Mouse (Mus musculus) liver, embryonic 13.5 days (tissue): ENCODE measurements at regions not wholly inside any gene's neighbourhood (a gene's known extent, or its start where the extent isn't known, plus 50 kb on each side); places are given as distances from the start of the nearest gene placed in this dataset.

Experiments used
- ATAC-seq: fragments of 200-750 bp; cut with Nextera tagmentation; 2 replicates; pipeline ENCODE4 v1.8.0; 2017; ENCODE audit warnings: low read depth, mild to moderate bottlenecking, moderate number of reproducible peaks, moderate library complexity
- DNase-seq: peaks from one replicate; pipeline ENCODE4 v3.0.0; 2022
- H3K27ac ChIP-seq: fragments of 300-500 bp; sonication (generic); 2 replicates; pipeline ENCODE4 v1.5.1; 2015; ENCODE audit warnings: moderate library complexity, mild to moderate bottlenecking, inconsistent platforms
- H3K27me3 ChIP-seq: fragments of 300-500 bp; sonication (generic); 2 replicates; pipeline ENCODE4 v1.6.1; 2015; ENCODE audit warnings: mild to moderate bottlenecking, inconsistent platforms
- H3K36me3 ChIP-seq: fragments of 300-500 bp; sonication (generic); 2 replicates; pipeline ENCODE4 v1.6.1; 2015; ENCODE audit warnings: mild to moderate bottlenecking, inconsistent platforms
- H3K4me1 ChIP-seq: fragments of 300-500 bp; sonication (generic); replicated peaks from 2 replicates; pipeline ENCODE4 v1.6.1; 2015; ENCODE audit warnings: inconsistent platforms
- H3K4me2 ChIP-seq: fragments of 300-500 bp; sonication (generic); 2 replicates; pipeline ENCODE4 v1.6.1; 2015; ENCODE audit warnings: inconsistent platforms, mild to moderate bottlenecking, moderate library complexity
- H3K4me3 ChIP-seq: fragments of 300-500 bp; sonication (generic); replicated peaks from 2 replicates; pipeline ENCODE4 v1.5.1; 2015; ENCODE audit warnings: mild to moderate bottlenecking, inconsistent platforms
- H3K9ac ChIP-seq: fragments of 300-500 bp; sonication (generic); 2 replicates; pipeline ENCODE4 v1.6.1; 2015; ENCODE audit warnings: mild to moderate bottlenecking, inconsistent platforms
- H3K9me3 ChIP-seq: fragments of 300-500 bp; sonication (generic); replicated peaks from 2 replicates; pipeline ENCODE4 v1.6.1; 2016; ENCODE audit warnings: inconsistent platforms
- WGBS: fragments of 180-500 bp; shearing (Covaris S2); methylation state at CpG from one replicate; pipeline ENCODE4 v1.1.7; 2015; ENCODE audit not compliant: insufficient replicate concordance; 5-methylcytosine and 5-hydroxymethylcytosine counted together

GRCm38 (mm10) chr14:105664671-105665198 lies 231.9 kb downstream of the Spry2 start:
- 65% methylated on average over 7 of the region's 7 CpGs for WGBS
- DNase-seq = no peak

GRCm38 (mm10) chr14:105663472-105663871 lies 233.1 kb downstream of the Spry2 start:
- H3K36me3 ChIP-seq = no peaks in the 10 kb centered on the region
- no peaks in the 10 kb centered on the region for H3K27me3 ChIP-seq
- no peak overlapping the region for H3K4me3 ChIP-seq
- no peak overlapping the region for H3K27ac ChIP-seq
- no peak overlapping the region for H3K4me2 ChIP-seq
- no peaks in the 10 kb centered on the region for H3K4me1 ChIP-seq
- no peak for DNase-seq
- no peak overlapping the region for H3K9ac ChIP-seq
- no peaks in the 10 kb centered on the region for H3K9me3 ChIP-seq
- 83% methylated on average over 3 of the region's 4 CpGs for WGBS
- ATAC-seq = no peak

More at GRCm38 (mm10) chr14:105664671-105665198, 231.9 kb downstream of the Spry2 start:
- Histone ChIP-seq H3K27me3 (no peaks in the 10 kb centered on the region), H3K9ac (no peak overlapping the region), H3K9me3 (no peaks in the 10 kb centered on the region), H3K27ac (no peak overlapping the region), H3K4me1 (no peaks in the 10 kb centered on the region), H3K4me2 (no peak overlapping the region), H3K4me3 (no peak overlapping the region), H3K36me3 (no peaks in the 10 kb centered on the region)
- no peak for ATAC-seq

GRCm38 (mm10) chr14:105662839-105663238 lies 233.8 kb downstream of the Spry2 start:
- Histone ChIP-seq H3K9ac (no peak overlapping the region), H3K27me3 (no peaks in the 10 kb centered on the region), H3K36me3 (no peaks in the 10 kb centered on the region), H3K4me1 (no peaks in the 10 kb centered on the region), H3K27ac (no peak overlapping the region), H3K9me3 (no peaks in the 10 kb centered on the region), H3K4me2 (no peak overlapping the region), H3K4me3 (no peak overlapping the region)
- WGBS = 74% methylated on average over 6 of the region's 6 CpGs
- ATAC-seq (no peak), DNase-seq (no peak)

- 65% methylated on average over 2 of the region's 2 CpGs for WGBS
These were observed 238.3 kb downstream of the Spry2 start for GRCm38 (mm10) chr14:105658316-105658715.

GRCm38 (mm10) chr14:105647166-105647565 lies 249.5 kb downstream of the Spry2 start:
- DNase-seq (no peak), ATAC-seq (no peak)
- no peaks in the 10 kb centered on the region for H3K36me3 ChIP-seq

More at GRCm38 (mm10) chr14:105658316-105658715, 238.3 kb downstream of the Spry2 start:
- Histone ChIP-seq H3K4me2 (no peak overlapping the region), H3K4me3 (no peak overlapping the region), H3K27ac (no peak overlapping the region), H3K9ac (no peak overlapping the region), H3K27me3 (no peaks in the 10 kb centered on the region), H3K9me3 (no peaks in the 10 kb centered on the region), H3K4me1 (no peaks in the 10 kb centered on the region), H3K36me3 (no peaks in the 10 kb centered on the region)
- DNase-seq (no peak), ATAC-seq (no peak)

DNA sequence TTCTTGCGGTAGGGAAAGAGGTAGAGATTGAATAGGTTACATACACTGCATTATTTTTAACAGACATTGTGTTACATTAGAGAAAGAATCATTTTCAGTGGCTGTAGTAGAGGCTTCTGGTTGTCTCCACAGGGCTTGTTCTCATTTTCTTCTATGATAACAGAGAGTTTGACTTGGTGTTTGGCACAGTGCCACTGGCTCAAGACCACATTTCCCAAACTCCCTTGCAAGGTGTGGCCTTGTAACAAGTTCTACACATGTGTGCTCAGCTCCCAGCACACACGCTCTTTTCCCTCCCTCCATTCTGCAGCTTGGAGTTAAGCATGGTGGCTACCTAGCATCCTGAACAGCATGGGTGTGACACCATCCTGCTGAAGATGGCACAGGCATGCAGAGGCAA lies 252.2 kb downstream of the Spry2 start:
- H3K9ac ChIP-seq = no peak overlapping the region
- H3K4me1 ChIP-seq = no peaks in the 10 kb centered on the region
- no peaks in the 10 kb centered on the region for H3K9me3 ChIP-seq
- H3K36me3 ChIP-seq = no peaks in the 10 kb centered on the region
- no peak for DNase-seq
- no peak overlapping the region for H3K4me3 ChIP-seq
- H3K4me2 ChIP-seq = no peak overlapping the region
- ATAC-seq = no peak
- no peaks in the 10 kb centered on the region for H3K27me3 ChIP-seq
- no peak overlapping the region for H3K27ac ChIP-seq
- 67% methylated on average over 2 of the region's 2 CpGs for WGBS

More at GRCm38 (mm10) chr14:105647166-105647565, 249.5 kb downstream of the Spry2 start:
- no peaks in the 10 kb centered on the region for H3K27me3 ChIP-seq
- H3K27ac ChIP-seq = no peak overlapping the region
- no peaks in the 10 kb centered on the region for H3K4me1 ChIP-seq
- WGBS = 28% methylated on average over 3 of the region's 3 CpGs
- H3K9me3 ChIP-seq = no peaks in the 10 kb centered on the region
- H3K4me3 ChIP-seq = no peak overlapping the region
- no peak overlapping the region for H3K4me2 ChIP-seq
- no peak overlapping the region for H3K9ac ChIP-seq

DNA sequence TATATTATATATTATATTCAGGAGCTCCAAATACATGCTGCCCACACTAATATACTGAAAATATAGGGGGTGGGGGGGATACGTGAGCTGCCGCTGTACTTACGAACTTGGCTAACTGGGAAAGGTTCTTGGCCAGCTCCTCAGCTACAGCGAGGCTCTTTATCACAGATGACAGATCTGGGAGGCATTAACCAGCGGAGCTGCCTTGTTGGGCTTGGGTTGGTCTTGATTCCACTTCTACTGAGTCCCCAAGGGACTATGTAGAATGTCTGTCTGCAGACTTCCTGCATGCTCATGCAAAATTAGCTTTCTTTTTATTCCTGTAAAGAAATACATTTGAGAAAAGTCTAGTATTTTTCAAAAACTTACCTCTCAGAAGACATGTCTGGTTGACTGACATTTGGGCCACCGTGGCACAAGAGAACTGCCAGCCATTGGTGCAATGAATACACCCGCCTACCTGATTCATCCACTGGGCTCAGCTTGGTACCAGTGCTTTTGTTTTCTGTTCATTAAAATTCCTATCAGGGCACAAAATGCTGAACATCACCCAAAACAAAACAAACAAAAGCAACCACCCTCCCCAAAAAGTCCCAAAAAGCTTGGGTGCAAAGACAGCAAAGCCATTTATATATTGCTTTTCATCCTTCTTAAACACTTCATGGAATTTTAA lies 253.2 kb downstream of the Spry2 start:
- ATAC-seq (no peak), DNase-seq (no peak)
- no peak overlapping the region for H3K9ac ChIP-seq
- H3K9me3 ChIP-seq = no peaks in the 10 kb centered on the region
- H3K4me3 ChIP-seq = no peak overlapping the region
- WGBS = 71% methylated on average over 7 of the region's 7 CpGs
- no peaks in the 10 kb centered on the region for H3K27me3 ChIP-seq
- H3K4me1 ChIP-seq = no peaks in the 10 kb centered on the region
- no peak overlapping the region for H3K4me2 ChIP-seq
- H3K27ac ChIP-seq = no peak overlapping the region
- H3K36me3 ChIP-seq = no peaks in the 10 kb centered on the region

DNA sequence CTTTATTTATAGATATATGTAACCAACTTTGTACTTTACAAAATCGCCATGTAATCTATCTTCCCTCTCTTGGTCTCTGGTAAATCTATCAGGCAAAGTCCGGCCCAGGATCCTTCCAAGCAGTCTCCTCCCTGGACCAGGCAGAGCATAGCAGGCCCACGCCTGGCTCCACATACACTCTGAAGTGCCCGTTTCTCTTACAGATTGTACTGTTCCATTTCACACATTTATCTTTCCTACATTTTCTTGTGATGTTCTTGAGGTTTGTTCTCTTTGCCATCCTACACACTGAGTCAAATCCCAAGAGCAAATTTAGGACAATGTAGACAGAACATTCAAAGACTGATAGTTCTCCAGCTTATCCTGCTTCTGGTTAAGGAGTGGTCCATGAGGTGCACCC lies 264.3 kb downstream of the Spry2 start:
- Histone ChIP-seq H3K9me3 (no peaks in the 10 kb centered on the region), H3K4me3 (no peak overlapping the region), H3K27ac (no peak overlapping the region), H3K36me3 (no peaks in the 10 kb centered on the region), H3K27me3 (no peaks in the 10 kb centered on the region), H3K9ac (no peak overlapping the region), H3K4me2 (no peak overlapping the region), H3K4me1 (no peaks in the 10 kb centered on the region)
- DNase-seq (no peak), ATAC-seq (no peak)
- 68% methylated on average over 4 of the region's 4 CpGs for WGBS

DNA sequence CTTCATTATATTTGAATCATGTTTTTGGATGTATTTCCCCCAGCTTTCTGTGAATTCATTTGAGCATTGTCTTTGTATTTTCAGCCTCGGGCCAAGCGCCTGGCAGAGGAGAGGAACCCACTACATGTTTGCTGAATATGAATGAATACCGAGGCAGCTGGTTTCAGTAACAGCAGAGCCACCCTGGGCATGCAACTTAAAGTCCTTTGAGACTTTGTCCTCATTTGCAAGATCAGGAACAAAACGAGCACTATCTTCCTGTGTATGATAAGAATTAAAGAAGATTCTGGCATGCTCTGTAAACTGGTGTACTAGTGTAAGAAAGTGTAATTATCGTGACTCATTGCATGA lies 265.0 kb downstream of the Spry2 start:
- no peaks in the 10 kb centered on the region for H3K4me1 ChIP-seq
- 62% methylated on average over 5 of the region's 5 CpGs for WGBS

DNA sequence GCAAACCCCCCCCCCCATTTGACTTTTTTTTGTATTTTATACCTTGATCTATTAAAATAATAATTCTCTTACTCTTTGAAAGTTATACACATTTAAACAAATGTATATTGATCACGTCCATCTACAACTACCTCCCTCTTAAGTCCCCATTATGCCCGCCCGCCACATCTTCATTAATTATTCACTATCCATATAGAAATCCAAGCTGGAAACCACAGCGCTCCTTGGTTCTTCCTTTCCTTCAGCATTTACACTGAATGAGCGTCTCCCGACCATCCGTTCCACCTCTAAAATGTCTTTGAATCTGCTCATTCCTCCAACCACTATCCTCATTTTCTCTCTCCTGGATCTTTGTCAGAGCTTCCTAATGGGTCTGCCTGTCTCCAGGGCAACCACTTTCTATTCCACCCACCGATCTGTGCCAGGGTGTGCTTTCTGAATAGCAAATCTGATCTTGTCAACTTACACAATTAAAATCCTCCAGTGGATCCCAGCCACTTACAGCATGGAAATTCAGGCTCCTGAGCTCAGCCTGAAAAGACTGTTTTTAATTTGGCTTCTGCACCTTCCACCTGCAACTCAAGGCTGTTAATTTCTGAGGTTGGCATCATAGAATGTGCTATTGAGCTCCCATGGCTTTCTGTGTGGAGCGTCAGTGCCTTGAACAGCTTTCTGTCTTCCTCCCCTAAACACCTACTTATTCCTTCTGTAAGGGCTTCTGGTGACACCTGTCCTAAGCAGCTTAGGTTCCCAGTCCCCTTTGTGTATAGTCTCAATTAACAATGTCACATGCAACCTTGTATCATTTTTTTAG lies 265.5 kb downstream of the Spry2 start:
- Histone ChIP-seq H3K36me3 (no peaks in the 10 kb centered on the region), H3K27ac (no peak overlapping the region), H3K4me3 (no peak overlapping the region), H3K27me3 (no peaks in the 10 kb centered on the region), H3K9me3 (no peaks in the 10 kb centered on the region), H3K9ac (no peak overlapping the region), H3K4me2 (no peak overlapping the region), H3K4me1 (no peaks in the 10 kb centered on the region)
- WGBS = 75% methylated on average over 9 of the region's 9 CpGs
- DNase-seq = no peak
- no peak for ATAC-seq

More for the DNA sequence above, 265.0 kb downstream of the Spry2 start:
- no peaks in the 10 kb centered on the region for H3K27me3 ChIP-seq
- ATAC-seq (no peak), DNase-seq (no peak)
- H3K4me2 ChIP-seq = no peak overlapping the region
- no peak overlapping the region for H3K27ac ChIP-seq
- no peak overlapping the region for H3K4me3 ChIP-seq
- H3K9me3 ChIP-seq = no peaks in the 10 kb centered on the region
- H3K9ac ChIP-seq = no peak overlapping the region
- no peaks in the 10 kb centered on the region for H3K36me3 ChIP-seq

GRCm38 (mm10) chr14:105630444-105630843 lies 266.2 kb downstream of the Spry2 start:
- Histone ChIP-seq H3K27me3 (no peaks in the 10 kb centered on the region), H3K4me3 (no peak overlapping the region), H3K9ac (no peak overlapping the region), H3K27ac (no peak overlapping the region), H3K9me3 (no peaks in the 10 kb centered on the region), H3K4me2 (no peak overlapping the region), H3K36me3 (no peaks in the 10 kb centered on the region), H3K4me1 (no peaks in the 10 kb centered on the region)
- WGBS = 75% methylated on average over 5 of the region's 5 CpGs
- ATAC-seq = no peak
- no peak for DNase-seq
